Mouse (Mus musculus) left cerebral cortex, adult 18-20 months (tissue): ENCODE measurements around the gene Csf2rb. TPM values are rescaled to one million over a fixed set of nuclear protein-coding genes. Genes with fewer than 3 reads are reported as not detected.
"Not testable (repeated sequence)": the region's sequence is repeated elsewhere in the genome, so short reads cannot be mapped to it uniquely, and the experiment has no call there.

Experiments
- DNase-seq, 2 experiments: peaks; one replicate each; pipeline ENCODE4 v3.0.0; 2021 to 2022; ENCODE audit warnings: low spot score in 2 of 2, mixed read lengths in 1 of 2
- long read RNA-seq, 2 experiments: library from polyadenylated mRNA; stranded (forward); transcript quantifications; one replicate each; pipeline ENCODE4 v2.0.0; 2021
- total RNA-seq, 2 experiments: library from RNA; stranded (reverse); gene quantifications; 2 replicates each; pipeline ENCODE4 v1.2.3; 2021

The Csf2rb gene
- under 1 TPM; 0.66 to 1.00 TPM for total RNA-seq
- long read RNA-seq, experiment 1, full-length matches to known transcripts: 1 of 1 reads
- long read RNA-seq, experiment 1, partial matches to known transcripts: 0 of 1 reads
- long read RNA-seq, experiment 1, other reads (novel, unspliced or antisense): 0 of 1 reads
- long read RNA-seq, experiment 2: 0 reads

DNA sequence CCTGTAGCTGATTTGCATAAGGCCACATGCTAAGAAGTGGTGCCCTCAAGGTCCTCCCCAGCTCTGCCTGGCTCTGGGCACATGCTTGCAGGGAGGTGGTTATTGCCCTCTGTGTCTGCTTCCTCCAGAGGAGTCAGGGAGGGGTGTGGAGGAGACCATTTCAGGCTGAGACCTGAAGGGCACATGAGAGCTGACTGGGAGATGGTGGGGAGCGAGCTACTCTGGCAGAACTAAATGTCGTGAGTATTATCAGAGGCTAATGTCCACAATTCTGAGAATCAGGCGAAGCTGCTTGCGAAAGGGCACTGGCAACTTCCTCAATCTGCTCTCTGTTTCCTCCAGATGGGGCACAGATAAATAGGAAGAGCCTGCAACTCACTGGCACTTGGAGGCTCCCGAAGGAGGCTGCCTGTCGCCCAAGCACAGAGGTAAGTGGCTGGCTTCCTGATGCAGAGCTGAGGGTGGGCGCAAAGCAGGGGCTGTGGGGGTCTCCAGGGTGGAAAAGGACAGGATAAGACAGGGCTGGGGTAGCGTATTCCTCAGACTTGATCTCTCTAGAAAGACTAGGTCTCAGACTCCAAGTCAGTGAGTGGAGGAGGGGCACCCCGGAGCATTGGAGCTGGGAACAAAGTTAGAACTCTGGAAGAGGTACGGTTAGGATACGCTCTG lies at the start of gene Csf2rb:
Gene Csf2rb (plus strand): TSS at position 82 of the 669 bp plus-strand sequence.
- DNase-seq: no peak

DNA sequence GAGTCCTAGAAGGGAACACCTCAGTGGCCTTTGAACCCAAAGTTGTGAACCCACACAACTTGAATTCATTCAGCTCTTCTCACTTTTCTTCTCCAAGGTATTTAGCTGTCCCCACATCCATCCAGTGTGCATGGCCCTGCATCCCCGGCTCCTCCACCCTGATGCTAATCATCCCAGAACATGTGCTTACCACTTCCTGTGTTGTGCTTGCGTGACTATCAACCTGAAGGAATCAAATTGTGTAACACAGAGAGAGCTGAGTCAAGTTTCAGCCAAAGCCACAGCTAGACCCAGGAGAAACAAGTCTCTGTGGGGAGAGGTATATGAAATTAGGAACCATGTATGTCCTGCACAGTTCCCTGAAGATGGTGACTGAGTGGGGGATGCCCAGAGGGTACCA lies 47.2 kb upstream of the Csf2rb start:
- no peak for DNase-seq

DNA sequence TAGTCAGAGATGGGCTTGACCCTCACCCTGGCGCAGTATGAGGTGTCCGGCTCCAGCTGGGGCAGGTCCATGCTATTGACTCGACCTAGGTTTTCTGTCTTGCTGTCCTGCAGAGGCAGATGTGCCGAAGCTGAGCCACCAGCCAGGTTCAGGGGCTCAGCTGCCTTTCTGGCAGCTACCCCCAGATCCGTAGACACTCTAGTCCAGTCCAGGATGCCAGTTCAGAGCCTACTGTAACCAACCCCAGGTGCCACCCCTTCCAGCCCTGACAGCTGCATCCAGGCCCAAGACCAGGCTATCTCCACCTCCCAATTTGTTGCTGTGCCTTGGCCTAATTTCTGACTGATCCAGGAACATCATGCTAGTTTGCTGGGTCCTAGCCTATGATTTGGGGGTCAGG lies 37.6 kb upstream of the Csf2rb start:
- DNase-seq: no peak

GRCm38 (mm10) chr15:78289775-78290174 lies 35.8 kb upstream of the Csf2rb start:
- DNase-seq: not testable (repeated sequence)

- DNase-seq: not testable (repeated sequence)
These were observed 32.3 kb upstream of the Csf2rb start for GRCm38 (mm10) chr15:78293228-78293627.

GRCm38 (mm10) chr15:78293716-78294115 lies 31.8 kb upstream of the Csf2rb start:
- no peak for DNase-seq

DNA sequence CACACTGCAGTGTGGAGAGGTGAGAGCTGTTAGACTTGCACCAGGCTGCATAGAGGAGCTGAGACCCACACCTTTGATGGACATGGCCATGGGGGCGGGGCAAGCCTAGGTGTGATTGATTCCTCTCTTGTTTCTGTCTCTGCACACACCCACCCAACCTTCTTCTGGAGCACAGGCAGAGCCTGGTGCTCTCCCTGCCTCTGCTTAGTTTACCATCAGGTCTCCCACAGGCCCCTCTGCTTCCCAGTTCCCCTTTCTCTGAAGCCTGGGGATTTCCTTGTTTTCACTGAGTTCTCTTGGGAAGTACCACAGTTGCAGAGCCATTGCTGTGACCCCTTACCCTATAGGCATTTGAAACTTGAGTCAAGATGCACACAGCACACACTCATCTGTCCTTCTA lies 27.0 kb upstream of the Csf2rb start:
- DNase-seq: no peak

GRCm38 (mm10) chr15:78299641-78300040 lies 25.9 kb upstream of the Csf2rb start:
- DNase-seq: no peak

DNA sequence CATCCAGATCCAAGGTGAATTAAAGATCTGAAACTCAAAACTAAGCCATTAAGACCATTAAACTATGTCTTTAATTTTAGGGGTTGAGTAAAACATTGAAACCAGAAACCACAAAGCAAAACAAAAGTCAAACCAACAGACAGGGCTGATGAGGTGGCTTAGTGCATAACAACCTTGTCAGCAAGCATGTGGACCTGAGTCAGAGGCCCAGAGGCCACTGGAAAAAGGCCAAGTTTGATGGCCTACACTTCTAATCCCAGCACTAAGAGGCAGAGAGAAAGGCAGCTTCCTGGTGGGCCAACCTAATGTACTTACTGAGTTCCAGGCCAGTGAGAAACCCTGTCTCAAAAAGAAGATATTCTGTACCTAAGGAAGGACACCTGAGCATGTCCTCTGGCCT lies 24.8 kb upstream of the Csf2rb start:
- no peak for DNase-seq

- no peak for DNase-seq
These were observed 22.8 kb upstream of the Csf2rb start for GRCm38 (mm10) chr15:78302718-78303117.

DNA sequence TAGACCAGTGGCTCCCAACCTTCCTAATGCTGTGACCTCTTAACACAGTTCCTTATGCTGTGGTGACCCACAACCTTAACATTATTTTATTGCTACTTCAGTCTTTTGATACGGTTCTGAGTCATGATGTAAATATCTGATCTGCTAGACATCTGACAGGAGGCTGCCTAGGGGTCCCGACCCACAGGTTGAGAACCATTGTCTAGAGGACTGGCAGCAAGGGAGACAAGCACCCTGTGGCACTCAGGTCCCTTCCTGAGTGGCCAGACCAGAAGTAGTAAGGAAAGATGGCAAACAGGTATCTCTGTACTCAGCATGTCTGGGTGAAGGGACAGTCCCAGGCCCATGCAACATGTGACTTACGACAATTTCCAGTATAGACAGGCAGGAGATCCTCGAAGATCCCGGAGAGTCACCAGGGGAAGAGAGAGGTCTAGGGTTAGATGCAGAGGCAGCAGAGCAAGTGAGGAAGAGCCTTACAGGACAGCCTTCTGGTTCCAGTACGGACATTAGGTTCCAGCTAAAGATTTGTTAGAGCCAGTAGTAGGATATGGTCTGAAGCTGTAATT lies 21.8 kb upstream of the Csf2rb start:
- no peak for DNase-seq

GRCm38 (mm10) chr15:78305341-78305933 lies 20.1 kb upstream of the Csf2rb start, which contains the start of gene Csf2rb2:
TSS of gene Csf2rb2 (minus strand) at chr15:78305721.
- DNase-seq: no peak

GRCm38 (mm10) chr15:78309865-78310264 lies 15.7 kb upstream of the Csf2rb start:
- DNase-seq: no peak

- no peak for DNase-seq
These were observed 14.6 kb upstream of the Csf2rb start for GRCm38 (mm10) chr15:78310971-78311370.

- not testable (repeated sequence) for DNase-seq
These were observed 12.9 kb upstream of the Csf2rb start for GRCm38 (mm10) chr15:78312421-78313233.

DNA sequence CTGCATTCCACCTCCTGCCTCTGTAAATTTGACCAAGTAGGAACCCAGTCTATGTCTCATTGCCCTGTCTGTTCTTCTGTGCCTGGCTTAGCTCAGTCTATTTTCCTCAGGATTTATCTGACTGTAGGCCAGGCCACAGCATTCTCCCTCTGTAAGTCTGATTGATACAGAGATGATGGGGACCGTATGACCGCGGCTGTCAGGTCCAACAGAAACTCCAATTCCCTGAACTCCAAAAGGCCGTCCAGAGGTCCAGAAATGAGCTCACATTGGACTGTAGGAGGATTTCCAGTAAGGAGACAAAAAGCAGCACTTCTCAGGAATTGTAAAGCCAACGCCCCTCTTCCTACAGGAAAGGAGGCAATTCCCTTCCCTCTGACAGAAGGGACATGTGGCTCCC lies 11.9 kb upstream of the Csf2rb start:
- DNase-seq: not testable (repeated sequence)

DNA sequence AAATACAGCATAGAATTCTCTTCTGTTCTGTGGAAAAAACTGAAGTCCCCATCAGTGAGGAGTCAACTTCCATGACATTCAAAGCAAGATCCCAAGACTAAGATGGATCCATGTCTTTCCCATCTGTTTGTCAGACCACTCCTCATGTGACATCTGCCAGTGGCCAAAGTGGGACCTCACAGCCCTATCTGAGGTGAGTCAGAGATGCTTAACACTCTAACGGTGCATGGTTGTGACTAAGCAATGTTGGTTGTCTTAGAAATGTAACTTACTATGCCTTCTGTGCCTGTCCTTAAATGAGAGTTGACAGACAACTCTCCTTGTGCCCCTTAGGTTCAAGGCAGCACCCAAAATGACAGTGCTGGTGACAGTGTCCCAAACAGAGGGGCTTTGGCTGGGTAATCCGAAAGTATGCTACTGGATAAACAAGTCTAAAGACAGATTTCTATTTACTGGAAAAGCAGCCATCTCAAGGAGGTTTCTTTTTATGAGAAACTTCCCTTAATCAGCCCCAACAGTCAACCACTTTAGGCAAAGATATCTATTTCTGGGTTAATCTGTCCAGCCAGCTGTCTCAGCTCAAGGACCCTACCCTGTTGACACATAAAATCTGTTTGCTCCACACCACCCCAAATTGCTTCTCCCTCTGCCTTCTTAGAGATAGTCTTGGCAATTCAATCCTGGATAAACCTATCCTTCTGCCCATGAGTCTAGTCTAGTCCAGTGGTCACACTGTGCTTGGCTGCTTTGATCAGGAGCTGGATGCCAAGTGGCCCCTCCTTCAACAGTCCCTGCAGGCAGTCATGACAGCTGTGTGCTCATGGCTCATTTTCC lies 7.0 kb upstream of the Csf2rb start:
- not testable (repeated sequence) for DNase-seq

- peak; percentile 62 to 71 for DNase-seq
These were observed 4.6 kb upstream of the Csf2rb start for GRCm38 (mm10) chr15:78320825-78321496.

DNA sequence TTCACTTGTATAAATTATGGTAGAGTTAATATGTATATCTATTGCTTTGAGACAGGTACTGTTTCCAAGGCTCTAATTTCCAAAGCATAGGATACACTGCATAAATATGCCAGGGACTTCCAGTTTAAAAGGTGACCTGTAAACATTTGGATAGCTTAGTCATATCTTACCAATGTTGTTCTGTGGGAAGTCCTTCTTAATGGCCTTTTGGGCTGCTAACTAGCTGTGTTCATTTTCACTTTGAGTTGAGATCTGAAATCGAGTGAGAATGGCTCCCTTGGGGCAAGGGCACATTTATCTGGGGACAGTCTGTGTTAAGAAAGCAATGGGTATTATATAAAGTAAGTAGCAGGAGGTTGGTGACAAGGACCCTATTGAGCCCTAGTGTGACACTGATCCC lies 2.2 kb upstream of the Csf2rb start:
- no peak for DNase-seq

- no peak for DNase-seq
These were observed 1.3 kb upstream of the Csf2rb start for GRCm38 (mm10) chr15:78324294-78324693.
